Mouse (Mus musculus): ENCODE measurements at regions not wholly inside any gene's neighbourhood (a gene's known extent, or its start where the extent isn't known, plus 50 kb on each side); places are given as distances from the start of the nearest gene placed in this dataset.

DNA sequence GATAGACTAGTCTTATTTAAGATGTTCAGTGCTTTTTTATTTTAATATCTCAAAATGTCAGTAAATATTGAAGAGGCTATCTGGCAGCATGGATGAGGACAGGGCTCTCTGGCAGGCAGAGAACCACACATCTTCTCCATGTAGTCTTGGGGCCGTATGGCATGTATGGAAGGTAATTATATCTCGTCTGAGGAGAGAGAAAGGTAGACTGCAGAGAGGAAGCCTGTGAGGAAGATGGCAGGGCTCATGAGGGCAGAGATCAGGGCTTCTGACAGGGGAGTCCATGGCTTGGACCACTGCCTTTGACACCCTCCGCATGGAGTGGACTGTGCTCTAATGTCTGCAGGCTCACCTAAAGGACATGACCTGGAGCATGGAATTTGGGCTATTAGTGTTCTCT is 146.0 kb upstream of the Runx1 start:
- no peak for DNase-seq (ENCODE audit: low spot score in 2 of 2)

DNA sequence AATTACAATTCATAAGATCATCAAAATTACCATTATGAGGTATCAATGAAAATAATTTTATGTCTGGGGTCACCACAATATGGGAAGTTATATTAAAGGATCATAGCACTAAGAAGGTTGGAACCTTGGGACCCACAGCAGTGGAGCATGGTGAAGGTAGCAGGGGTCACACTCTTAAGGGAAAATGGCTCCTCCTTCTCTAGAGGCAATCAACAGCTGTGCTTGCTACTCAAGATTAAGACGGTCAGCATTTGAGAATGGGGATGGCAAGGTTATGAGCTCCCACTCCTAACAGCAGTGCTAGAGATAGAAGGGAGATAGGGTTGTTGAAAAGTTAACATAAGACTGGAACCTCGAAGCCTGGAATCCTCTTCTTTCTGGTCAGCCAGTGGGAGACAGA is 144.6 kb upstream of the Runx1 start:
- DNase-seq (ENCODE audit: low spot score in 2 of 2): no peak

DNA sequence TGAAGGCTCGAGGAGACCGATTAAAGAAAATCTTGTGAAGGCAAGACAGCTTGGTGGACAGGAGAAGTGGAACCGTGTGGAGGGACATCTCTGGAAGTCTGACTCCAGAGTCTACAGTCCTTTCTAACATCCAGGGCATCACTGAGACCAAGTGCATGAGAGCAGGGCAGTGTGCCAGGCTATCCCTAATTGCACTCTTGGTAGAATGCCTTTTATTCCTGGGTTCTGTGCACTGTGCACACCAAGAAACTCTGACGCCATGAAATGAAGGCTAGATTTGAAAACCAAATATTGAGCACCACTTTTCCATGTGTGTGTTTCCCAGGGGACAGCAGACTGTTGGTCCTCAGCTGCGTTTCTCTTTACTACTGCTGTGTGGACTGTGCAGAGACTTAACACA is 143.1 kb upstream of the Runx1 start:
- no peak for DNase-seq (ENCODE audit: low spot score in 2 of 2)

DNA sequence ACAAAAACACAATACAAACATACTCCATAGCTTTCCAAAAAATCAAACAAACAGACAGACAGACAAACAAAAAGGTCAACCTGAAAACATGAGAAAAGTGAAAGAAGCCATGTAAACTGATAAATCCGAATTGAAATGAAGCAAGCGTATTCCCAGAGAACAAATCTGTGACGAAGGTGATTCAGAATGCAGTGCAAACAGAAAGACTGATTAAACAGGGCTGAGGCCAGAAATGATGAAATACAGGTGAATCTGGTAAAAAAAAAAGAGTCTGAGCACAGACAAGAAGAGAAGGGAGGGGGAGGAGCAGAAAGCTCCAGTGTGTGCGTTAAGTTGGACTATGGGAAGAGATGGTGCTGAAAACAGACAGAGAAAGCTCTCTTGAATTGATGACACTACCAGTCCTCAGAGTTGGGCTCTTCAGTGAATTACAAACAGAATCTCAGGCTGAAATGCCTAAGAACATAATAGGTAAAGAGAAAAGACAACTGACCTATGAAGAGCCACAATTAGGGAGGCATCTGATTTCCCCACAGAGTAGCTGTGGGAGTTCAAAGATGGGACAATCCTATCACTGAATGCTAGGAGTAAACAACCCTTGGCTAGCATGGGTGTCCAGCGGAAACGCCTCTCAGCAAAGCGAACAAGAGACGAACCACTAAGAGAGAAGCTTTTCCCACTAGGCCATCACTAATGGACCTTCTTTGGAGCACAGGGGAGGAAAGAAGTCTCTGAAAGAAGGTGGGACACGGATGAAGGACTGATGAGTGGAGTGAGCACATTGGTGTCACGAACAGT is 140.3 kb upstream of the Runx1 start:
- DNase-seq (ENCODE audit: low spot score in 2 of 2): no peak

DNA sequence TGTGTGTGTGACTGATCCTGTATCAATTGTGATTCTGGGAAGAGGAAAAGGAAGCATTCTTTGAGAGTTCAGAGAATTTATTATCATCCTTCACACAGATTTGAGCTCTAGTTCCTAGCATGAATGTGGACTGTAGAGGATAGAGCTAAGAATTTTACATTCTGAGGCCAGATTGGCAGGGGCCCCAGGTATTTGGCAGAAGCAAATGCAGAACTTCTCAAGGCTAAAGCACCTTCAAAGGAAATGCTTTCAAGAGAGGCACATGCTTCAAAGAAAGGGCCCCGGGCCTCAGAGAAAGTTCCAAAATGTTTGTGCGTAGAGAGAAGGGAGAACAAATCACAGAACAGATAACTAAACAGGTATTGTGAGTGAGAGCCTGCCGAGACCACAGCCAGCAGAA is 139.7 kb upstream of the Runx1 start:
- no peak for DNase-seq (ENCODE audit: low spot score in 2 of 2)

DNA sequence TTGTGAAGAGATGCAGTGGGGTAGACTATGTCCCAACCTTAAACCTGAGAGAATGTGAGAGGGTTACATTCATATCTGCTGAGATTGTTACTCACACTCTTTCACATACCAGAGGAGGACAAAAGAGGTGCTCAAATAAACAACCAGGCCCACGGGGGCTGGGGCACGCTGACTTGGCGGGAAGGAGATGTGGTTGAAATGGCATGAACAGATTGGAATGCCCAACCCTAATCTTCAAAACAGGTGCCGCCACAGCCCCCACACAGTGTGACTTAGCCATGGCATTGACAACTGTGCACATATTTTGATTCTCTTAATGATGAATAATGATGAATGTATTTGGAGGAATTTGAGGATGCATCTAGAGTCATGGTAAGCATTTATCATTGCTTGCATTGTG is 137.6 kb upstream of the Runx1 start:
- DNase-seq (ENCODE audit: low spot score in 2 of 2): no peak

DNA sequence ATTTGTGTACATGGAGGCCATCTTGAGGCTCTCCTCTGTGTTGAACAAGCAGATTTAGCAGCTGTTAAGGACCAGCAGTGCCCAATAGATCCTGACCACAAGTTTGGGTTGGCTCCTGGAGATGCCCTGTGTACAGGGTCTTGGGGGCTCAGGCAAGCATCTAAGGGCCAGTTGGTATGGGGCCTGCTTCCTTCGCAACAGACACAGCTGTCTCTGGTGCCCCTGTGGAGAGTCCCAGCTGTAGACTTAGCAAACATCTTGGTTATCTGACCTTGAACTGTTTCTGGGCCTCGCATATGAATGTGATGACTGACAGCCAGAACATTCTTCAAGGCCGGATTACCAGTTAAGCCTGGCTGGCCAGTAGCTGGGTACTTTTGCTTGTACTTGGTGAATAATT is 135.4 kb upstream of the Runx1 start:
- no peak for DNase-seq (ENCODE audit: low spot score in 2 of 2)

DNA sequence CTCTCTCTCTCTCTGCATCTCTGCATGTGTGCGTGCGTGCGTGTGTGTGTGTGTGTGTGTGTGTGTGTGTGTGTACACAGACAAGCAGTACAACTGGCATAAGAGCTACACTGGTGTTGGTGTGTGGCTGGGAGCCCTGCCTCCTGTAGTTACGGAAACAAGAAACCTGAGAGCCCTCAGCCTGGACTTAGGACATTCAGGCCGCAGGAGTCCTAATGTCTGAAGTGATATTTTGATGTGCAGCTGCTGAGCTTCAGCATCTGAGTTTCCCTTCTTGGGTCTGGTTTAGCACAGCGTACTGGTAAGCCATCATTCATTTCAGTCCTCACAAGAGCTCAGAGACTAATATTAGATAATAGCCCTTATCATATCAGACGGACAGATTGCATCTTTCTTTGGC is 134.8 kb upstream of the Runx1 start:
- DNase-seq (ENCODE audit: low spot score in 2 of 2): no peak

DNA sequence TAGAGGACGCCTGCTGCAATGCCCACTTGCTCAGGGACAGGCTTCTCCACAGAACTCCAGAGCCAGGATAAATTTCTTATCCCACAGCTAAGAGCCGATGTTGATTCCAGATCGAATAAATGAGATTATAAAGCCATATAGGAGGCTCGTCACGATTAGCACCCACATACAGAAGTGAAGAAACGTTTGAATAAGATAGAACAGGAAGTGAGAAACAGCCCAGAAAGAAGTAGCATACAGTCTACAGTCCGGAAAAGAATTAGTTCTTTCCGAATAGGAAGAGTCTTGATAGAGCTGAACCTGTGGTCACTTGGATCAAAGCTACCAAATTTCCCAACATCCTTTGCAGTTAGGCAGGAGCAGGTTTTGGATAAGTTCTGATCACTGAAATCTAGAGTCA is 133.0 kb upstream of the Runx1 start:
- no peak for DNase-seq (ENCODE audit: low spot score in 2 of 2)

DNA sequence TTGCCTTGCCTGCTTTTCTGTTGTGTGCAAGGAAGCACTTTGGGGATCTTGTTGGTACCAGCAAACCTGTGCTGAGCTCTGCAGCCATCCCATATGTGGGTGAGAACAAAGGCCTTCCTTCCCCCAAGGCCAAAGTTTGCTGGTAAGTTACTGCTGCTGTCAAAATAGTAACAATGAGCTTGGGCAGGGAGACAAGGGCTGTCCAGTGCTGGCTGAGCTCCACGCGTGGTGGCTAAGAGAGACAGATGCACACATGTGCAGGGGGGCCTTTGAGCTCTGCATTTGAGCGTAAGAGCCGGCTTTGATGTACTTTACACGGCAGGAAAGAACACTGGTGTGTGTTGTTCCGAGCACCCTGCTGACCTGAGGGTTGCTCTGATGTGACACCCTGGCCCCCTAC is 132.2 kb upstream of the Runx1 start:
- DNase-seq (ENCODE audit: low spot score in 2 of 2): no peak

DNA sequence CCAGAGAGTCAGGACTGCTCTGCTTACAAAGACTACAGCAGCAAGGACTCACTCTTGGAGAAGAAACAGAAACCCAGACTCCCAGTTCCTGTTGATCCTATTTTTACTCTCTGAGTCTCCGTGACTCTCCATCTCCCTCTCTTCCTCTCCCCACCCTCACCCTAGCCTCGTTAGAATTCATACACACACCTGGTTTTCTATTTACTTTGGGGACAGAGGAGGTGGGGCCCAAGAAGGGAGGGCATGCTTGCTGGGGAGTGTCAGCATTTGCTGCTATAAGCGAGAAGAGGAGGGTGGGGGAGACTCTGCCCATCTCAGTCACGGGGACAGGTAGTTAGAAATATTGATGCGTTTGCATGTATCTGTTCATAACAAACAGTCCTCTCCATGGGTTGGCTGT is 129.6 kb upstream of the Runx1 start:
- no peak for DNase-seq (ENCODE audit: low spot score in 2 of 2)

DNA sequence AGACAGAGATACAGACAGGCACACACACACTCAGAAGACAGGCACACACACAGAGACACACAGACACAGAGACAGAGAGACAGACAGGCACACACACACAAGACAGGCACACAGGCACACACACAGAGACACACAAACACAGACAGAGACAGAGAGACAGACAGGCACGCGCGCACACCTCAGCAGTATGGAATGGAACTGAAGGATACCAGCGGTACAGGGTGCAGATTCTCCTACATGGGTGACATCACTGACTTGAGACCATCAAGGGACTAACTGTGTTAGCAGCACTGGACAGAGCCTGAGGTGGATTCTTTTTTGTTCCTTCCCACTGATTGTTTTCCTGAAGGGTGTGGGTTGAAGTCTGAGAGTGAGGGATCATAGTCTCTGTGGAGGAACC is 129.1 kb upstream of the Runx1 start:
- DNase-seq (ENCODE audit: low spot score in 2 of 2): no peak

DNA sequence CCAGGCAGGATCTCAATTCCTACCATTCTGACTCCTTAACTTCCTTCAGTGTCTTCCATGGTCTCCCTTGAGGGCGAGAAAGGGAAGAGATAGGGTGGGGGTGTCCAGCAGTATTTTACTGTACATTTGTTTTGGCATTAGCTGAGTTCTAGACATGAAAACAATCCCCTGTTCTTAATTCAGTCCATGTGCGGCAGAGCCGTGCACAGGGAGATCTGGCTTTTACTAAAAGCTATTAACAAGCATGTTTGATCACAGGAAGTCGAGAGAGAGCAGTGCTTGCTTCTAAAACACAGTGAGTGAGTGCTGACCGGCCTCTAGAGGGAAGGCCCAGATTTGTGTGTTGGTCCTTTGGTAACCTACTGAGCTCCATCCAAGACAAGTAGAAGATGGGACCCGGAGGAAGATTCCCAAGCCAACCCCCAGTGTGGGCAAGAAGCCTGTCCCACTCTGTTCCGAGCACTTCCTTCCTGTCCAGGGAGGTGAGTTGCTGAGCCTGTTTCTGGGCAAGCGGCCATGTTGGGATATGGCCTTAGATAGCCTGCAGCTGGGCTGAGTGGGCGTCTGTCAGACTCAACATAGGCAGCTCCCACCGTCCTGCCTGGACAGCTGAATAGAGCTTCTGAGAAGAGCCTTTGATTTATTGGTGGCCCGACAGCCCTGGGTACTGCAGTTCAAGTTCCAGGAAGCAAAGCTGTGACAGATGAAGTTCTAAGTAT is 128.1 kb upstream of the Runx1 start:
- no peak for DNase-seq (ENCODE audit: low spot score in 2 of 2)

DNA sequence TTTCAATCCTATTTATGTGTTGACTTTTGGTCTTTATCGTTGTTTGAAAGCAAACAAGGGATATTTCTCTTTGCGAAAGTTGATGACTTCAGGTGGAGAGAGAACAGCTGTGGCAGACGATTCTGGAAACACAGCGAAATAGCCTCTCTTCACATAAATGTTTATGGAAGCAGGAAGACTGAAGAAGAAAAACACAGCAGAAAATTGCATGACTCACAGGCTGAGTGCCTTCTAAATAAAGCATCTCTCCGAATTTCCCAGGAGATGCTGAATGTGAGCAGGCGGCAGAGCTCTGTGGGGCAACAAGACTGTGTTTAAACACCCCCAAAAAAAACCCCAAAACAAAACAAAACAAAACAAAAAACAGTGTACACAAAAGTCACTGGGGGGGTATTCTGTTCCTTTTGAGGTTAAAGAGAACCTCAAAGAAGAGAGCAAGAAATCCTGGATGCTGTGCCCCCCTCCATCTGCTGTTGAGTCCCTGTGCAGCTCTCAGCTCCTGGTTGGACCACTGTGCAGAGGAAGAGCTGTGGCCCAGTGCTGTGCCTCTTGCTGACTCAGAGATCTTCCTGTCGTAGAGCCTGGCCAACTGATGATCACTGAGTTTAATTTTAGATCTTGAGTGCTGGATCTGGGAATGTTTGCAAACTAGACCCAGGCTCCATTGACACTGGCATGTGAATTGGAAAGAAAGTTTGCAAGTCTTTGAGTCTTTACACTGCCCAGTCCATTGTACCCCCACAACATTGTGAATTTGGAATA is 126.6 kb upstream of the Runx1 start:
- peak in 1 of 2 experiments; percentile 42 for DNase-seq (ENCODE audit: low spot score in 2 of 2)

DNA sequence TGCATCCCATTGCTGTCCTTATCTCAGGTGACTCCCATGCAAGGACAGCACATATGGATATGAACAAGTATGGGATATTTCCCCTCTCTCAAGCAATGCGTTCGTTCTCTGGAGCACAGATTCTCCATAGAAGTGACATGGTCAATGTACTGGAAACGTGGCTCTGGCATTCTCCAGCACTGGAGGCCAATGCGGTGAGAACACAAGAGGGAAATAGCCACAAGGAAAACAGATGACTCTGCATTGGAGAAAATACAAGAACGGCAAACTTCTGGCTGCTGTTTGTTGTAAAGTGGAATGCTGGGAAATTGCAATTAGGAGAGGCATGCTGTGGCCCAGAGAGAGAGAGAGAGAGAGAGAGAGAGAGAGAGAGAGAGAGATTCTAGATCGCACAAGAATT is 125.6 kb upstream of the Runx1 start:
- DNase-seq (ENCODE audit: low spot score in 2 of 2): no peak

DNA sequence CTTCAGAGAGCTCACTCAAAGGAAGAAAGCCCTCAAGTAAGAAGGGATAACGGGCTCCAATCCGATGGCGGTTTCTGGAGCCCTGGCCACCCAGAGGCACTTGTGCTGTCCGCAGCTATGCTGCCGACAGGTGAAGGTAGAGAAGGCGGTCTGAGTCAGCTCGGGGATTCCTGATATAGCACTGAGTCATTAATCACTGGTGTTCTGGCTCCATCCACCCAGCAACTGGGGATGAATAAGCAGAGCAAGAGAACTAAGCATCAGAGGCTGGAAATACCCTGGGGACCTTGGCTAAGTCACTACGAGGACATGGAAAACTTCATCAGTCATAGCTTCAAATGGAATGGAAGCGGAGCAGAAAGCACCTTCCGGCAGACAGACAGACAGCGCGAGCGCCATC is 122.5 kb upstream of the Runx1 start:
- no peak for DNase-seq (ENCODE audit: low spot score in 2 of 2)

DNA sequence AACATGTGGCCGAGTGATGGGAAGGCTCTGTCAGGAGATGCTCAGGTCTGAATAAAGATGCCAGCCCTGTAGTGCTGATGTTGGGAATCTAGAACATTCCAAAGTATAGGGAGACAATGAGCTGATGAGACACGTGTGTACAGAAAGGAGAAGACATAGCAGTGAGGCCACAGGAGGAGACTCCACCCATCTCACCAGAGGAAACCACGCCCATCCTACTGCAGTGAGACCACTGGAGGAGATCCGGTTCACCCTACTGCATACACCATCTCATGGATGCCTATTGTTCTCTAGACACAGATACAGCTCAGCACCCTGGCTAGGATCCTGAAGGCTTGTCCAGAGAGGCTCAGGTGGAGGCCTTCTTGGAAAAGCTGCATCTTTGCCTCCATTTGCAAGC is 120.6 kb upstream of the Runx1 start:
- DNase-seq (ENCODE audit: low spot score in 2 of 2): no peak

DNA sequence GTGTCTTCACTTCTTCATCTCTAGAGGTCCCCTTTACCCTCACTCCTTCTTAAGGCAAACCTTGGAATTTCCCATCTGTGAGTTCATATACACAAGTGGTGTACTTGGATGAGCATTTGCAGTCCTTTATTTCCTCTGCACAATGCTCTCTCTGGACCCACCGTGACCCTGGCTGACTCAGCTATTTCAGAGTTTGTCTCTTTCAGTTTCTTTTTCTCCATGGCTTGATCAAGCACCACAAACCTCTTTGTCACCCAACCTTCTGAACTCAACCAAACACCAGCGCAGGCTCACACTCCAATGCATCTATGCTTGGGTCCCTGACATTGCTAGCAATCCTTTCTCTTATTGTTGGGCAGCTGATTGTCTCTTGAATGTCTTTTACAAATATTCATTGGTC is 118.0 kb upstream of the Runx1 start:
- DNase-seq (ENCODE audit: low spot score in 2 of 2): no peak

DNA sequence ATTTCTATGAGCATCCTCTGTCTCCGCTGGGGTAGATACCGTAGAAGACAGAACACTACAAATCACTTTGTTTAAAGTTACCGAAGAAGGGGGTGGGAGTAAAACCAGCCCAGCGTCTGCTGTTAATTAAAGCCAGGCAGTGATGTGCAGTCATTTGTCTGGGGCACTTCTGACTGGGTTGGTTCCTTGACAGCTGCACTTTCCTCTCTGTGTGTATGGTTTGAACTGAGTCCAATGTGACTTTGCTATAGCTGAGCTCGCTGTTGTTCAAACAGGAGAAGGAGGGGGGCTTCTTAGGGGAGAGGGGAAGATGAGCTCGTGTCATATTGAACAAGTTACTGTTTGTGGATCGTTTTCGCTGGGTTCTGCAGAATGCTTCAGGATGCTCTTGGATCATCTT is 113.7 kb upstream of the Runx1 start:
- no peak for DNase-seq (ENCODE audit: low spot score in 2 of 2)

DNA sequence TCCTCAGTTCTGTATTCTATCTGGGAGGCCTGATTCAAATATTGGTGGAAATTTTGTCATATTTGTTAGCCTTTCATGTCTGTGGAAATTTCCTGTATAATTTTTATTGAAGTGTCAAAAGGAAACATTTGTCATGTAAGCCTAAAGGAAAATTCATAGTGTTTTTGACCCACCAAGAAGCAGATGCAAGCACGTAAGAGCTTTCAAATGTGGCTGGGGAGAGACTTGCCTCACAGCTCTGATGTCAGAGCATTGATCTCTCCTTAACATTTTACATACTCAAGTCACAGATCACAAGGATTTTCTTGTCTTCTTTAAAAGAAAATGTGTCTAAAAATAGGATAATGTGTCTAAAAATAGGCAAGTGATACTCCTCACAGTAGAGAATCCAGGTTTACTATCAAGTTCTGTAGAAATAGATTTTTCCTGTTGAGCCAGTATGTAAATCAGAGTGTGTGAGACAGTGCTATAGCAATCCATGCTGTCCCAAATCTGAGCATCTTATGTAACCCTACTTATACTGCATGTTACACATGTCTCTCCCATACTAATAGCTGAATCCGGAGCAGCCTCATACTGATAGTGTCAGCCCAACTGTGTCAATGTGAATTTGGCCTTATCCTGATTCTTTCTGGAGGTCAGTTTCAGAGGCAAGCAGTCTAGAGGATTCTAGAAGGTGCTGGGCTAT is 110.0 kb upstream of the Runx1 start:
- DNase-seq (ENCODE audit: low spot score in 2 of 2): no peak

DNA sequence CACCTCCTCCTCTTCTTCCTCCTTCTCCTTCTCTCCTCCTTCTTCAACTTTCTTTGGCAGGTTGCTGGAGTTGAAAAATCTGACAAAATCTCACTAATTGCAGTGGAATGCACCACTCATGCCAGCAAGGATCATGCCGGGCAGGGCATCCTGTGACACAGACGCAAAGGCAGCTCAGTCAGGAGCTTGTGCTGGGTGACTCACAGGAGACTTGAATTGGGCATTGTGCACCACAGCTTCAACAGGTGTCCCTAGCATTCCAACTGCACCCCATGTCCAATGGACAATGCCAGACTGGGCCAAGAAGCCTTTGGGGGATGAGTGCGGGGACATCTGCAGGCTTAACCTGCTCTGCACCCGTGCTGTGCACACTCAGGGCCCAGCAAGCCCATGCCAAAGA is 104.2 kb upstream of the Runx1 start:
- DNase-seq (ENCODE audit: low spot score in 2 of 2): no peak

DNA sequence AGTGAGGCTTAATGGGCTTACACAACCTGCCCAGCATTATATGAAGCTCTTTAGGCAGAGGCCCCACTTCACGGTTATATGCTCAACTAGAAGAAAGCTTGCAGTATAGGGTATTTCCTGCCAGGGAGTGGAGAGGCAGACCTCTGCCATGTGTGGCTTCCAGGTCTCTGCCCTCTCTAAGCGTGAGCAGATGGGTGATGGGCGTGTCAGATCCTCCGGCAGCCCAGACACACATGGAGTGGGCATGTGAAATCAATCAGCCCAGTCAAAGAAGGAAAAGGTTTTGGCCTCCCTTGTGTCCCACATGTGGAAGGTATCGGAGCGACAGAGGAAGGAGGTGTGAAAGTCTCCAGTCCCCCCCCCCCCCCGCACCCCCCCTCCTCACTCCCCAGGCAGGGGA is 102.3 kb upstream of the Runx1 start:
- DNase-seq (ENCODE audit: low spot score in 2 of 2): no peak

All from left cerebral cortex, adult 9 months (tissue).